Mouse (Mus musculus): ENCODE measurements around the gene Gm45233.

Gm45233 gene

GRCm38 (mm10) chr7:43449811-43450210 lies 5.9 kb downstream of the Gm45233 start:
- no peak for DNase-seq

DNA sequence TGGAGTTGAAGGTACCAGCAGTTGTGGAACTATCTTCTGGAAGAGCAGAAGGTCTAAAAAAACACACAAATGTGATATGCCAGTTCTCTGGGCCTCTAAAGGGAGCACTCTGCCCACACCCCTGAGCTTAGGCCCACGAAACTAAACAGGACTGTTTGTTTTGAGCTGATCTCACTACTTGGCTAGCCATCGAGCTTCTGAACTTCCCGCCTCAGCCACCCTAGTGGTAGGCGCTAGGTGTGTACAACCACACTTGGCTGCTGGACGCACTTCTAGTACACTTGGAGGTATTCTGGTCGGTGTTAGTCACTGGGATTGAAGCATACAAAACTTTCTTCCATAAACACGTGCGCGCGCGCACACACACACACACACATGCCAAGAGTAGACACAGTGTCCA lies 7.8 kb downstream of the Gm45233 start:
- DNase-seq: no peak

- DNase-seq: peak; percentile 35
Observed at GRCm38 (mm10) chr7:43452609-43453008, 8.7 kb downstream of the Gm45233 start.

- DNase-seq: no peak
Observed at GRCm38 (mm10) chr7:43453599-43454355, 9.8 kb downstream of the Gm45233 start.

GRCm38 (mm10) chr7:43454371-43454770 lies 10.4 kb downstream of the Gm45233 start:
- no peak for DNase-seq

DNA sequence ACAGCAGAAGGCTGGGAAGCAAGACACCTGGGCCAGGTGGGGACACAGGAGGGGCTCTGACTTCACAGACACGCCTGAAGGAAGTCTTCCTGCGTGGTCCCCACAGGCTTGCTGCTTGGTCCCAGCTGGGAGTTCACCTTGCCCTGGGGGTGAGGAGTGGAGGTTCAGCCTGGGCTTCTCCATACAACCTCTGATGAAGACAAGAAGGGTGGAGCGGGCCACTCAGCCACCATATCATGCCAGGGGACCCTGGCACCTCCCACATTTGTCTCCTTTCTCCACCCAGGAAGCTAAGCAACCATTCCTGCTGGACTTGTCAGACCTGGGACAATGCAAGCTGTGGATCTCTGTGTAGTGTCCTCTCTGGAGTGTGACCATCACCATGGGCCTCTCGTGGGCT lies 18.9 kb downstream of the Gm45233 start, which contains the start of gene Vsig10l:
Gene Vsig10l (plus strand): TSS at position 301 of the 400 bp plus-strand sequence.
- DNase-seq: no peak

- no peak for DNase-seq
Observed at GRCm38 (mm10) chr7:43463976-43464375, 20.0 kb downstream of the Gm45233 start.

DNA sequence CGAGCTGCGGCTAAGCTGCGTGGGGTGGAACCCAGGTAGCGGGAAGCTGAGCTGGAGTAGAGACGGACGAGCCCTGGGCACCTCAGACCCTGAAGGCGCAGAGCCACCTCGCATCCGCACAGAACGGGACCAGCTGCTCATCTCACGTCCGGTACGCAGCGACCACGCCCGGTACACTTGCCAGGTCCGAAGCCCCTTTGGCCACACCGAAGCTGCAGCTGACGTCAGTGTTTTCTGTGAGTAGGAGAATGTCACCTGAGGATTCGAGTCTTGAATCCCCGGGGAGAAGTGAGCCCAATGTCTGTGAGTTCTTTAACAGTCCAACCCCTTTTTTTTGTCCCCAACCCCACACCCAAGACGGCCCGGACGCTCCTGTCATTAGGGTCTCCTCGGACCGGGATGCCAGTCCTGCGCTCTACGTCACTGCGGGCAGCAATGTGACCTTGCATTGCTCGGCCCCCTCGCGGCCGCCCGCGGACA lies 21.0 kb downstream of the Gm45233 start:
- no peak for DNase-seq

- DNase-seq: peak; percentile 91
Observed at GRCm38 (mm10) chr7:43465344-43466098, 21.6 kb downstream of the Gm45233 start.

GRCm38 (mm10) chr7:43466099-43466694 lies 22.3 kb downstream of the Gm45233 start:
- DNase-seq: peak; percentile 83

DNA sequence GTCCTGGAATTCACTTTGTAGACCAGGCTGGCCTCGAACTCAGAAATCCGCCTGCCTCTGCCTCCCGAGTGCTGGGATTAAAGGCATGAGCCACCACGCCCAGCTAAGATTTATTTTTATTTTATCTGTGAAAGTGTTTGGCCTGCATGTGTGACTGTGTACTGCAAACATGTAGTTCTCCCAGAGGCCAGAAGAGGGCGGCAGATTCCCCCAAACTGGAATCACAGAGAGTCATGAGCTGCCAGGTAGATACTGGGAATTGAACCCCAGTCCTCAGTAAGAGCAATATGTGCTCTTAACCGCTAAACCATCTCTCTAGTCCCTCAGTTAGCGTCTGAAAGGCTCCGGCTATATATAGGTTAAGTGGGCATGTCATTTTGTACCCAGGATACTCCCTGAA lies 26.4 kb downstream of the Gm45233 start:
- peak; percentile 52 for DNase-seq

DNA sequence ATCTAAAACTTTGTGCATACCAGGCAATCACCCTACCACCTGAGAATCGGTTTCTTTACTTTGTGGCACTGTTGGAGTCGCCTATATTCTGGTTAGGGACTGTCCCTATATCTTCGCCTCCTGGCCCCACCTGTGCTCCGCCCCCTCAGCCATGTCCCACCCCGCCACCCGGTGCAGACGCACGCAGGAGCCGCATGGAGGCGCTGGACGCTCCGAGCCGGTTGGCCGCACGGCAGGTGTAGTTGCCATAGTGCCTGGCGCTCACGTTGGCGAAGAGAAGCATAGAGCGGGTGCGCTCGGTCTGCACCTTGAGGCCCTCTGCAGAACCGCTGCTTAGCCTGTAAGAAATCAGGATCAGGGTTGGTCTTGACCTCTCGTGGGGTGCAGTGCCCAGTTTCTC lies 31.8 kb downstream of the Gm45233 start:
- no peak for DNase-seq

- DNase-seq: no peak
Observed at GRCm38 (mm10) chr7:43476376-43476775, 32.4 kb downstream of the Gm45233 start.

- DNase-seq: no peak
Observed at GRCm38 (mm10) chr7:43481191-43481590, 37.3 kb downstream of the Gm45233 start.

DNA sequence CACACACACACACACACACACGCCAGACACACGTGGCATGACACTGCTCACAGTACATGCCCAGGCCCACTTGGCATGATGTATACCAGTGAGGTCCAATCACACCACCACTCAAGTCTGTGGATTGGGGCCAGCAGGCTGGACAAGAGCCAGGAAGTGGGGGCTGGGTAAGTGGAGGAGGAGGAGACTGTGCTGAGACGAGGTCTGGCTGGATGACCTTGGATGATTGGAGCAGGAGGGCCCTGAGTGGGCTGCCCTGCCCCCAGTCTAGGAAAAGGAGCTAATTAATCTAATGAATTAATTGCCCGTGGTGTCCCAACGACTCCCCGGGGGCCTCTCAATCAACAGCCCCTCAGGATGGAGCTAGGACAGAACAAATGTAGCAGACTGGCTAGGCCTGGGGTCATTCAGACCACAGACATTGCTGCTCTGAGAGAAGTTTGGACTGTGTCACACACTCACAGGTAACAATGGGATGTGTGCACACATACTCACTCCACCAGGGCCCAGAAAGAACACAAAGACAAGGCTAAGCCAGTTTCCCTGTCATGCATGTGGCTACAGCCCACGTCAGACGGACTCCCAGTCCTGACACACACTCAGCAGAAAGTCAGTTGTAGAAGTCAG lies 38.3 kb downstream of the Gm45233 start:
- no peak for DNase-seq

DNA sequence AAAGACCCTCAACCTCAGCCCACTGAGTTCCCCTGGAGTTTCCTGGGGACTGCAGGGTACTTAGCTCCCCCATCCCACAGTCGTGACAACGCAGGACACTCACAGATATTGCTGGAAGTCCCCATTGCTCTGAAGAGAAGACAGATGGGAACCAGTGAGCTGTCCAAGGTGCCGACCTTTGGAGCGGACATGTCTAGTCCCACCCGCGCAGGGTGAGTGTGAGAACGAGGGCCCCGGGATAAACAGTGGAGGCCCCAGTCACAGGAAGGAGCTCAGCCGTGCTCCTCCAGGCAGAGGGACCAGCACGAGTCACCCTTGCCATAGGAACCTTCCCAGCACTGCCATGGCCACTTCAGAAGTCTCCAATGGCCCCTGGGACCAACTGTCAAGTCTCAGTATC lies 39.3 kb downstream of the Gm45233 start:
- DNase-seq: peak; percentile 15

- no peak for DNase-seq
Observed at GRCm38 (mm10) chr7:43488646-43489045, 44.7 kb downstream of the Gm45233 start.

GRCm38 (mm10) chr7:43489631-43490125 lies 45.8 kb downstream of the Gm45233 start, which contains the start of gene Iglon5:
TSS of gene Iglon5 (minus strand) at chr7:43490075.
- no peak for DNase-seq

GRCm38 (mm10) chr7:43490182-43490584 lies 46.3 kb downstream of the Gm45233 start:
- DNase-seq: peak; percentile 52

- DNase-seq: no peak
Observed at GRCm38 (mm10) chr7:43490861-43491260, 46.9 kb downstream of the Gm45233 start.

DNA sequence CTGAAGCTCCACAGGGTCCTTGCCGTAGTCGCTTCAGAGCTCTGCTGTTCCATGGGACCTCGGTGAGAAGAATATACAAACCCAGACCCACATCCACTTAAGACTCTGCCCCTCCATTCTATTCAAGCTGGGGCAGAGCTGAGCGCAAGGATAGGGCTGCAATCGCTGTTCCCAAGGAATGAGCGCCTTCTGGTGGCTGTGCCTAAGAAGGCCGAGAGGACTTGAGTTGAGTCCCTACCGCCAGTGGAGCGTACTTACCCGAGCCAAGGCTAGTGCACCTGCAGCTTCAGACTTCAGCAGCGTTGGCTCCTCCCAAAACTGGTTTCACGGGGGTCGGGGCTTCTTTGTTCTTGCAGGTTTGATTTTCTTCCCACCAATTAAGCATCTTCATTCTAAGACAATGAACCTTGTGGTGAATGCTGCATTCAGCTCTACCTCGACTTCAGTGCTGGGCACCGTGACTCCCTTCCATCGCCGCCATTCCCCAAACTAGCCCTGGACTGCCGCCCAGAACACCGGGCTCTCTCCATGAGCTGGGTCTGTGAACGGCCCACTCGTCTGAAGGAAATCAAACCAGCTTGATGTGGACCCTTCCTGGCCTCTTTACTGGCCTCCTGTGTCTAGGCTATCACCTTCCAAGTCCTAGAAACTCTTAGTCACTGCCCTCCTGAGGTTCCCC lies 51.6 kb downstream of the Gm45233 start:
- peak; percentile 25 for DNase-seq
